Mouse (Mus musculus): Measurements from ENCODE around the gene Zbed5. TPM values are rescaled to one million over a fixed set of nuclear protein-coding genes. Genes with fewer than 3 reads are reported as not detected.

Zbed5 gene
- polyA plus RNA-seq, 1 experiment from 2014 or later: 22.5 TPM

Other genes starting within 250 kb of the Zbed5 start
- 8.1 and 9.3 TPM in 2 replicates for gene Zfp11, start 225.6 kb upstream of the Zbed5 start, polyA plus RNA-seq (2015; fragmentation: Nextera tagmentation; extraction: Ambion mirVana)
- gene Sept14, start 187.2 kb upstream of the Zbed5 start, polyA plus RNA-seq (2015; fragmentation: Nextera tagmentation; extraction: Ambion mirVana): not detected in 2 replicates
- gene Mrps17, start 180.2 kb upstream of the Zbed5 start, polyA plus RNA-seq (2015; fragmentation: Nextera tagmentation; extraction: Ambion mirVana): 167 and 170 TPM in 2 replicates
- 87.7 and 90.4 TPM in 2 replicates for gene Nipsnap2, start 170.7 kb upstream of the Zbed5 start, polyA plus RNA-seq (2015; fragmentation: Nextera tagmentation; extraction: Ambion mirVana)
- gene Psph, start 108.3 kb upstream of the Zbed5 start, polyA plus RNA-seq (2015; fragmentation: Nextera tagmentation; extraction: Ambion mirVana): 31.1 TPM in 2 replicates
- 31.1 and 33.6 TPM in 2 replicates for gene Sumf2, start 48.7 kb upstream of the Zbed5 start, polyA plus RNA-seq (2015; fragmentation: Nextera tagmentation; extraction: Ambion mirVana)
- gene Chchd2, start 8.3 kb upstream of the Zbed5 start, polyA plus RNA-seq (2015; fragmentation: Nextera tagmentation; extraction: Ambion mirVana): 602 and 639 TPM in 2 replicates
- 0.85 and 0.95 TPM in 2 replicates for gene Phkg1, start 2.8 kb downstream of the Zbed5 start, polyA plus RNA-seq (2015; fragmentation: Nextera tagmentation; extraction: Ambion mirVana)
- 4.2 and 6.4 TPM in 2 replicates for gene Nupr1l, start 12.8 kb downstream of the Zbed5 start, polyA plus RNA-seq (2015; fragmentation: Nextera tagmentation; extraction: Ambion mirVana)
- 29.1 and 30.6 TPM in 2 replicates for gene Vkorc1l1, start 46.2 kb downstream of the Zbed5 start, polyA plus RNA-seq (2015; fragmentation: Nextera tagmentation; extraction: Ambion mirVana)
- gene Gusb, start 107.3 kb downstream of the Zbed5 start, polyA plus RNA-seq (2015; fragmentation: Nextera tagmentation; extraction: Ambion mirVana): 30.3 and 31.5 TPM in 2 replicates
- gene Asl, start 133.5 kb downstream of the Zbed5 start, polyA plus RNA-seq (2015; fragmentation: Nextera tagmentation; extraction: Ambion mirVana): 35.5 and 38.6 TPM in 2 replicates
- gene Crcp, start 133.6 kb downstream of the Zbed5 start, polyA plus RNA-seq (2015; fragmentation: Nextera tagmentation; extraction: Ambion mirVana): 85.6 and 86.8 TPM in 2 replicates
- gene Tpst1, start 177.6 kb downstream of the Zbed5 start, polyA plus RNA-seq (2015; fragmentation: Nextera tagmentation; extraction: Ambion mirVana): 52.9 and 56.8 TPM in 2 replicates
- 20.2 and 21.4 TPM in 2 replicates for gene Kctd7, start 249.1 kb downstream of the Zbed5 start, polyA plus RNA-seq (2015; fragmentation: Nextera tagmentation; extraction: Ambion mirVana)

All from midbrain, embryonic 16.5 days (tissue).